Mouse (Mus musculus): ENCODE measurements around the gene Trmt1. TPM values are rescaled to one million over a fixed set of nuclear protein-coding genes. Genes with fewer than 3 reads are reported as not detected.

Trmt1 gene
- total and polyA plus RNA-seq, 3 experiments = 77.0 to 160 (median 157) TPM

GRCm38 (mm10) chr8:84638555-84639161, 47.4 kb upstream of the Trmt1 start (continued):
- TF ChIP-seq ZMIZ1 (IDR thresholded peaks at IDR 0.05; ENCODE audit: low read depth, low read length) (no peak), IRF4 (IDR thresholded peaks at IDR 0.05; ENCODE audit: low read depth, low read length) (no peak), TBP (conservative IDR thresholded peaks at IDR 0.05; ENCODE audit: low read depth, low read length) (no peak), ZC3H11A (IDR thresholded peaks at IDR 0.05; ENCODE audit: low read depth, low read length) (no peak), GABPA (IDR thresholded peaks at IDR 0.05; ENCODE audit: insufficient replicate concordance, low read depth, low read length) (no peak), PAX5 (IDR thresholded peaks at IDR 0.05; ENCODE audit: low read length) (no peak), MEF2A (IDR thresholded peaks at IDR 0.05; ENCODE audit: borderline replicate concordance, low read depth, low read length) (no peak)

GRCm38 (mm10) chr8:84639162-84640009, 46.7 kb upstream of the Trmt1 start:
- in situ Hi-C loops (cut with MboI; ENCODE audit: low pct_ligation_motif_present, low pct_unique_long_range_greater_than_20kb, low sequenced_read_pairs) (no loop called here), dilution Hi-C loops (cut with MboI; ENCODE audit: extremely low pct_ligation_motif_present, extremely low pct_unique_long_range_greater_than_20kb, low sequenced_read_pairs) (no loop called here)
- peak; percentile 87 for DNase-seq (ENCODE audit: extremely low read depth)
- peaks cover 2% of the 10 kb centered on the region for H3K27me3 ChIP-seq (replicated peaks)
- no peaks in the 10 kb centered on the region for H3K79me2 ChIP-seq (replicated peaks; ENCODE audit: control insufficient read depth, extremely low read depth, insufficient read depth, poor library complexity, severe bottlenecking)
- H3K36me3 ChIP-seq (replicated peaks in 1 of 2; ENCODE audit: control insufficient read depth in 1 of 2, insufficient read depth in 1 of 2, low read length in 1 of 2) = peaks cover 0 to 17% of the 10 kb centered on the region in 2 experiments
- peak overlapping the region; percentile 60; the same call in 1 of the 2 replicates for H3K27ac ChIP-seq (ENCODE audit: insufficient read depth, low read depth)
- peak overlapping the region; percentile 58 to 85 (median 64) for H3K4me3 ChIP-seq (replicated peaks in 1 of 3; ENCODE audit: low read depth in 2 of 3, low read length in 2 of 3, poor library complexity in 1 of 3)
- peaks cover 11 to 31% of the 10 kb centered on the region in 2 experiments for H3K4me1 ChIP-seq (ENCODE audit: control insufficient read depth in 1 of 2, insufficient read depth in 2 of 2)
- H3K9me3 ChIP-seq (replicated peaks; ENCODE audit: low read length) = no peaks in the 10 kb centered on the region
- H3K4me2 ChIP-seq (ENCODE audit: insufficient read depth, low read depth, poor library complexity, severe bottlenecking) = peak overlapping the region; percentile 78
- no peak for TF ChIP-seq RCOR1 (conservative IDR thresholded peaks at IDR 0.05; ENCODE audit: low read depth, low read length)
- TF ChIP-seq KAT2A (IDR thresholded peaks at IDR 0.05; ENCODE audit: insufficient replicate concordance, low read length) = 0 out of 2 replicates have a peak, but pooled peaks have one; percentile 21
- 0 out of 2 replicates have a peak, but pooled peaks have one; percentile 28 for TF ChIP-seq SIN3A (IDR thresholded peaks at IDR 0.05; ENCODE audit: low read length)
- peak; percentile 24; the same call in 1 of the 2 replicates for TF ChIP-seq SMC3 (IDR thresholded peaks at IDR 0.05; ENCODE audit: low read depth, low read length)
- no peak for TF ChIP-seq CHD1 (IDR thresholded peaks at IDR 0.05; ENCODE audit: low read depth, low read length)
- 0 out of 2 replicates have a peak, but pooled peaks have one; percentile 27 for TF ChIP-seq NELFE (IDR thresholded peaks at IDR 0.05; ENCODE audit: low read depth, low read length)
- peak; percentile 99 for TF ChIP-seq NRF1 (IDR thresholded peaks at IDR 0.05; ENCODE audit: low read depth, low read length)
- peak in 1 of 2 experiments; percentile 74; a peak in 2 of 4 replicates for TF ChIP-seq CTCF (conservative IDR thresholded peaks at IDR 0.05 in 1 of 2, IDR thresholded peaks at IDR 0.05 in 1 of 2; ENCODE audit: low read depth in 2 of 2, low read length in 2 of 2)
- TF ChIP-seq MXI1 (IDR thresholded peaks at IDR 0.05; ENCODE audit: low read depth, low read length) = peak; percentile 46
- TF ChIP-seq POLR2A (IDR thresholded peaks at IDR 0.05; ENCODE audit: low read depth, low read length) = peak; percentile 70
- TF ChIP-seq HCFC1 (IDR thresholded peaks at IDR 0.05; ENCODE audit: low read depth, low read length) = no peak
- TF ChIP-seq ELF1 (IDR thresholded peaks at IDR 0.05; ENCODE audit: low read depth, low read length) = peak; percentile 29; the same call in 1 of the 2 replicates
- TF ChIP-seq MEF2A (IDR thresholded peaks at IDR 0.05; ENCODE audit: borderline replicate concordance, low read depth, low read length) = peak; percentile 81; the same call in 1 of the 2 replicates
- TF ChIP-seq TCF12 (IDR thresholded peaks at IDR 0.05; ENCODE audit: low read depth, low read length) = peak; percentile 51
- TF ChIP-seq MAX (IDR thresholded peaks at IDR 0.05; ENCODE audit: low read length) = no peak; the same call in 1 of the 2 replicates
- peak; percentile 18 for TF ChIP-seq RAD21 (IDR thresholded peaks at IDR 0.05; ENCODE audit: low read depth, low read length)
- 0 out of 2 replicates have a peak, but pooled peaks have one; percentile 19 for TF ChIP-seq EP300 (IDR thresholded peaks at IDR 0.05; ENCODE audit: low read length)
- peak; percentile 34; the same call in 1 of the 2 replicates for TF ChIP-seq BHLHE40 (IDR thresholded peaks at IDR 0.05; ENCODE audit: low read depth, low read length)
- peak overlapping the region; percentile 89 for H3K9ac ChIP-seq (ENCODE audit: insufficient read depth, low read depth)
